9 mouse cellular contexts compared by ENCODE assay signal in genomic region chr4:8398969-8399368, GRCm38 (mm10).
A peak's percentile ranks its signal among the peaks of the same experiment; 100 is the strongest.
DNase-seq lines count a peak whose midpoint lies in the region; ATAC-seq and TF ChIP-seq lines count a peak whose summit lies in the region.
"Had no signal": no experiment of that assay in that cellular context is flagged by ENCODE, and none has a peak within 500 bp of the region (broad histone marks: within the 10 kb centered on the region; RNA-seq: fewer than 3 reads in every experiment).

No protein-coding gene starts in this region.

- no peak overlapping the region for H3K27ac ChIP-seq in heart, postnatal 0 days (ENCODE audit: low read depth)
- H3K27ac ChIP-seq in midbrain, embryonic 14.5 days (replicated peaks; ENCODE audit: low read depth, low read length): no peak overlapping the region
- no peak overlapping the region for H3K27ac ChIP-seq in midbrain, embryonic 11.5 days (ENCODE audit: low read depth, low read length)
- H3K27ac ChIP-seq in hindbrain, embryonic 14.5 days: no peak overlapping the region
- H3K27ac ChIP-seq in stomach, embryonic 15.5 days: no peak overlapping the region
- H3K27ac ChIP-seq: midbrain, embryonic 12.5 days had no signal

- no peak overlapping the region for H3K9ac ChIP-seq in heart, postnatal 0 days (replicated peaks; ENCODE audit: low read depth, low read length)
- no peak overlapping the region for H3K9ac ChIP-seq in midbrain, embryonic 14.5 days (replicated peaks; ENCODE audit: low read length)
- H3K9ac ChIP-seq in midbrain, embryonic 11.5 days (ENCODE audit: low read length): no peak overlapping the region
- H3K9ac ChIP-seq in hindbrain, embryonic 14.5 days: no peak overlapping the region
- no peak overlapping the region for H3K9ac ChIP-seq in stomach, embryonic 15.5 days
- H3K9ac ChIP-seq: midbrain, embryonic 12.5 days had no signal

- no peaks in the 10 kb centered on the region for H3K9me3 ChIP-seq in heart, postnatal 0 days (replicated peaks; ENCODE audit: control insufficient read depth, low read length)
- no peaks in the 10 kb centered on the region for H3K9me3 ChIP-seq in midbrain, embryonic 14.5 days (ENCODE audit: control insufficient read depth, low read length)
- H3K9me3 ChIP-seq in midbrain, embryonic 11.5 days (ENCODE audit: control insufficient read depth, low read length): no peaks in the 10 kb centered on the region
- H3K9me3 ChIP-seq in hindbrain, embryonic 14.5 days (ENCODE audit: control insufficient read depth, low read length): no peaks in the 10 kb centered on the region
- H3K9me3 ChIP-seq in stomach, embryonic 15.5 days: no peaks in the 10 kb centered on the region
- H3K9me3 ChIP-seq: midbrain, embryonic 12.5 days had no signal

- TF ChIP-seq EP300 in heart, postnatal 0 days (IDR thresholded peaks at IDR 0.05; ENCODE audit: low read depth): no peak

- H3K4me1 ChIP-seq in heart, postnatal 0 days (ENCODE audit: control insufficient read depth, insufficient read depth): no peaks in the 10 kb centered on the region
- H3K4me1 ChIP-seq in midbrain, embryonic 14.5 days (ENCODE audit: control insufficient read depth, insufficient read depth, low read length): no peaks in the 10 kb centered on the region
- H3K4me1 ChIP-seq in midbrain, embryonic 11.5 days (ENCODE audit: control insufficient read depth, insufficient read depth, low read length): no peaks in the 10 kb centered on the region
- H3K4me1 ChIP-seq in hindbrain, embryonic 14.5 days (replicated peaks; ENCODE audit: control insufficient read depth, insufficient read depth, low read length): no peaks in the 10 kb centered on the region
- H3K4me1 ChIP-seq in stomach, embryonic 15.5 days: 0 out of 2 replicates have a peak, but pooled peaks cover 2% of the 10 kb centered on the region
- H3K4me1 ChIP-seq: midbrain, embryonic 12.5 days had no signal

- H3K4me3 ChIP-seq in heart, postnatal 0 days (ENCODE audit: low read depth, low read length): no peak overlapping the region
- H3K4me3 ChIP-seq in midbrain, embryonic 14.5 days (replicated peaks; ENCODE audit: low read depth, low read length): no peak overlapping the region
- H3K4me3 ChIP-seq in midbrain, embryonic 11.5 days (ENCODE audit: low read depth, low read length): no peak overlapping the region
- no peak overlapping the region for H3K4me3 ChIP-seq in hindbrain, embryonic 14.5 days (replicated peaks; ENCODE audit: low read length)
- H3K4me3 ChIP-seq in stomach, embryonic 15.5 days (replicated peaks): no peak overlapping the region
- H3K4me3 ChIP-seq: midbrain, embryonic 12.5 days had no signal

- ATAC-seq in heart, postnatal 0 days (ENCODE audit: insufficient read depth, low read depth): peak; percentile 66
- peak; percentile 34 for ATAC-seq in midbrain, embryonic 14.5 days (ENCODE audit: low FRiP score, low TSS enrichment)
- ATAC-seq in midbrain, embryonic 11.5 days (ENCODE audit: low FRiP score): no peak
- ATAC-seq in hindbrain, embryonic 14.5 days (ENCODE audit: low FRiP score): peak; percentile 85
- 0 out of 2 replicates have a peak, but pooled peaks have one; percentile 50 for ATAC-seq in stomach, embryonic 15.5 days (ENCODE audit: insufficient read depth, low FRiP score, low read depth)

- 62% methylated on average over 4 of the region's 4 CpGs for whole genome bisulfite sequencing in heart, postnatal 0 days
- 81% methylated on average over 4 of the region's 4 CpGs for WGBS in midbrain, embryonic 14.5 days
- 85% methylated on average over 4 of the region's 4 CpGs for WGBS in midbrain, embryonic 11.5 days
- 37% methylated on average over 4 of the region's 4 CpGs for WGBS in hindbrain, embryonic 14.5 days
- 56% methylated on average over 4 of the region's 4 CpGs for WGBS in stomach, embryonic 15.5 days

- intact Hi-C loops in heart, postnatal 25 days (cut with DNase I): no loop called here

- no peak for TF ChIP-seq CTCF in heart, postnatal 0 days (IDR thresholded peaks at IDR 0.05; ENCODE audit: low read depth)

- DNase-seq in heart, postnatal 0 days (ENCODE audit: low spot score): no peak
- DNase-seq in heart, postnatal 25 days (ENCODE audit: low spot score): no peak
- no peak for DNase-seq in midbrain, embryonic 14.5 days
- DNase-seq in midbrain, embryonic 11.5 days (ENCODE audit: low spot score, missing footprints): no peak
- DNase-seq in hindbrain, embryonic 14.5 days (ENCODE audit: low spot score): no peak
- no peak for DNase-seq in heart, adult 9 months (ENCODE audit: low spot score in 2 of 2)
- DNase-seq in T-cell, adult 2 months (ENCODE audit: low spot score): no peak

- no peaks in the 10 kb centered on the region for H3K27me3 ChIP-seq in heart, postnatal 0 days (ENCODE audit: control insufficient read depth, insufficient read depth, low read length)
- H3K27me3 ChIP-seq in midbrain, embryonic 14.5 days (ENCODE audit: control insufficient read depth, insufficient read depth, low read length): no peaks in the 10 kb centered on the region
- no peaks in the 10 kb centered on the region for H3K27me3 ChIP-seq in midbrain, embryonic 11.5 days (ENCODE audit: control insufficient read depth, insufficient read depth, low read length)
- H3K27me3 ChIP-seq in hindbrain, embryonic 14.5 days (ENCODE audit: control insufficient read depth, insufficient read depth, low read length): no peaks in the 10 kb centered on the region
- H3K27me3 ChIP-seq in stomach, embryonic 15.5 days (replicated peaks): no peaks in the 10 kb centered on the region
- H3K27me3 ChIP-seq: midbrain, embryonic 12.5 days had no signal

- no peaks in the 10 kb centered on the region for H3K36me3 ChIP-seq in heart, postnatal 0 days (replicated peaks; ENCODE audit: control insufficient read depth, insufficient read depth, low read length)
- no peaks in the 10 kb centered on the region for H3K36me3 ChIP-seq in midbrain, embryonic 14.5 days (ENCODE audit: control insufficient read depth, insufficient read depth, low read length)
- no peaks in the 10 kb centered on the region for H3K36me3 ChIP-seq in midbrain, embryonic 11.5 days (ENCODE audit: control insufficient read depth, insufficient read depth, low read length)
- no peaks in the 10 kb centered on the region for H3K36me3 ChIP-seq in hindbrain, embryonic 14.5 days (replicated peaks; ENCODE audit: control insufficient read depth, insufficient read depth)
- no peaks in the 10 kb centered on the region for H3K36me3 ChIP-seq in stomach, embryonic 15.5 days
- H3K36me3 ChIP-seq: midbrain, embryonic 12.5 days had no signal

- H3K4me2 ChIP-seq in heart, postnatal 0 days (ENCODE audit: low read depth, low read length): no peak overlapping the region
- H3K4me2 ChIP-seq in midbrain, embryonic 14.5 days (ENCODE audit: low read length): no peak overlapping the region
- no peak overlapping the region for H3K4me2 ChIP-seq in midbrain, embryonic 11.5 days
- H3K4me2 ChIP-seq in hindbrain, embryonic 14.5 days (replicated peaks): no peak overlapping the region
- H3K4me2 ChIP-seq in stomach, embryonic 15.5 days: no peak overlapping the region
- H3K4me2 ChIP-seq: midbrain, embryonic 12.5 days had no signal
